In the genomic region with DNA sequence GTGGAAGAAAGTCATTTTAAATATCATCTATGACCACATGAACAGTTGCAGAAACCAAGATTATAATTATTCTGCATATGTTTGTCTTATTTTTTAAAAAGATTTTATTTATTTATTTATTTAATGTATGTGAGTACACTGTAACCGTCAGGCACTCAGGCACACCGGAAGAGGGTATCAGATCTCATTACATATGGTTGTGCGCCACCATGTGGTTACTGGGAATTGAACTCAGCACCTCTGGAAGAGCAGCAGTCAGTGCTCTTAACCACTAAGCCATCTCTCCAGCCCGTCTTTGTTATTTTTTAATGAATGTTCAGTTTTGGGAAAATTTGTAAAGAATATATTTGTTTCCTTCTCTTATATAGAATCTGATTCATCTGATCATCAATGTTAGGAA, we compare ENCODE assay signal across 11 mouse cellular contexts. TPM values are rescaled to one million over a fixed set of nuclear protein-coding genes. Genes with fewer than 3 reads are reported as not detected.
DNase-seq lines count a peak whose midpoint lies in the region; ATAC-seq and TF ChIP-seq lines count a peak whose summit lies in the region.
"Had no signal": no experiment of that assay in that cellular context is flagged by ENCODE, and none has a peak within 500 bp of the region (broad histone marks: within the 10 kb centered on the region; RNA-seq: fewer than 3 reads in every experiment).

No protein-coding gene starts in this region.

- no peaks in the 10 kb centered on the region for H3K4me1 ChIP-seq in cerebellum, adult 2 months (ENCODE audit: control insufficient read depth, insufficient read depth, low read length)
- H3K4me1 ChIP-seq in embryonic facial prominence, embryonic 10.5 days: no peaks in the 10 kb centered on the region
- no peaks in the 10 kb centered on the region for H3K4me1 ChIP-seq in midbrain, embryonic 13.5 days (replicated peaks)
- H3K4me1 ChIP-seq: embryonic facial prominence, embryonic 12.5 days; midbrain, embryonic 10.5 days had no signal

- TF ChIP-seq POLR2A in cerebellum, adult 2 months (IDR thresholded peaks at IDR 0.05; ENCODE audit: borderline replicate concordance, insufficient read depth, low read length): no peak

- no peaks in the 10 kb centered on the region for H3K36me3 ChIP-seq in embryonic facial prominence, embryonic 10.5 days (replicated peaks)
- H3K36me3 ChIP-seq in midbrain, embryonic 13.5 days: no peaks in the 10 kb centered on the region
- H3K36me3 ChIP-seq: embryonic facial prominence, embryonic 12.5 days; midbrain, embryonic 10.5 days had no signal

- no peak overlapping the region for H3K4me2 ChIP-seq in midbrain, embryonic 13.5 days (replicated peaks)
- H3K4me2 ChIP-seq: embryonic facial prominence, embryonic 12.5 days had no signal

- WGBS in cerebellum, adult 2 months: 60% methylated on average over 4 of the region's 4 CpGs
- WGBS in embryonic facial prominence, embryonic 10.5 days: 38% methylated on average over 4 of the region's 4 CpGs
- 49% methylated on average over 4 of the region's 4 CpGs for WGBS in midbrain, embryonic 13.5 days

- TF ChIP-seq CTCF in cerebellum, adult 2 months (IDR thresholded peaks at IDR 0.05; ENCODE audit: borderline replicate concordance, insufficient read depth, low read depth, low read length): no peak

- intact Hi-C loops in heart, postnatal 14 days (cut with DNase I): no loop called here

- H3K9ac ChIP-seq in midbrain, embryonic 13.5 days (replicated peaks): no peak overlapping the region
- H3K9ac ChIP-seq: embryonic facial prominence, embryonic 12.5 days had no signal

- H3K27me3 ChIP-seq in cerebellum, adult 2 months (ENCODE audit: control insufficient read depth, insufficient read depth, low read length): no peaks in the 10 kb centered on the region
- peaks cover 76% of the 10 kb centered on the region for H3K27me3 ChIP-seq in embryonic facial prominence, embryonic 10.5 days (replicated peaks; ENCODE audit: low read depth, poor library complexity, severe bottlenecking)
- peaks cover 36% of the 10 kb centered on the region for H3K27me3 ChIP-seq in midbrain, embryonic 13.5 days
- H3K27me3 ChIP-seq: embryonic facial prominence, embryonic 12.5 days had no signal

- no peak overlapping the region for H3K27ac ChIP-seq in cerebellum, adult 2 months (ENCODE audit: insufficient read depth, low read length)
- no peak overlapping the region for H3K27ac ChIP-seq in embryonic facial prominence, embryonic 10.5 days (replicated peaks)
- H3K27ac ChIP-seq in midbrain, embryonic 13.5 days: no peak overlapping the region
- H3K27ac ChIP-seq: embryonic facial prominence, embryonic 12.5 days; midbrain, embryonic 10.5 days had no signal

- ATAC-seq in midbrain, embryonic 13.5 days: no peak

- no peak overlapping the region for H3K4me3 ChIP-seq in cerebellum, adult 2 months (replicated peaks; ENCODE audit: insufficient read depth, low read depth, low read length)
- H3K4me3 ChIP-seq in embryonic facial prominence, embryonic 10.5 days: no peak overlapping the region
- H3K4me3 ChIP-seq in midbrain, embryonic 13.5 days (replicated peaks): no peak overlapping the region
- H3K4me3 ChIP-seq: embryonic facial prominence, embryonic 12.5 days; midbrain, embryonic 10.5 days had no signal

- DNase-seq in heart, postnatal 14 days: peak; percentile 7 to 8
- DNase-seq in heart, adult 9 months (ENCODE audit: low spot score in 2 of 2): no peak
- DNase-seq in right cerebral cortex, postnatal 10 days (ENCODE audit: low spot score in 2 of 2): peak; percentile 17 to 22
- DNase-seq in right cerebral cortex, postnatal 4 days: no peak
- peak; percentile 4 to 15 for DNase-seq in kidney, postnatal 4 days
- DNase-seq in cerebellum, adult 2 months: no peak
- DNase-seq in embryonic facial prominence, embryonic 10.5 days (ENCODE audit: low spot score): no peak
- DNase-seq: layer of hippocampus, postnatal 36 days had no signal

- H3K9me3 ChIP-seq in embryonic facial prominence, embryonic 10.5 days: no peaks in the 10 kb centered on the region
- no peaks in the 10 kb centered on the region for H3K9me3 ChIP-seq in midbrain, embryonic 13.5 days
- H3K9me3 ChIP-seq: embryonic facial prominence, embryonic 12.5 days; midbrain, embryonic 10.5 days had no signal

RNA-seq across cellular contexts. Expression of a gene that starts 51.7 kb away (rescaled TPM):
- 10 to 100 TPM; 26.2 to 28.1 TPM for total RNA-seq in heart, postnatal 14 days (2021)
- 20.1 and 20.7 TPM in 2 replicates for polyA plus RNA-seq in cerebellum, adult 2 months (2012; rRNA removed)
- 43.0 and 43.4 TPM in 2 replicates for polyA plus RNA-seq in embryonic facial prominence, embryonic 10.5 days (2016; fragmentation: Nextera tagmentation; extraction: Ambion mirVana)
- polyA plus RNA-seq in midbrain, embryonic 13.5 days (2015; fragmentation: Nextera tagmentation; extraction: Ambion mirVana): 33.3 and 36.3 TPM in 2 replicates

Comparison
In these comparisons a context has a peak if more than half of its experiments do, and no peak if none do; other contexts are left out.
1. DNase-seq: peak in heart, postnatal 14 days (2 of 2), right cerebral cortex, postnatal 10 days (2 of 2) and kidney, postnatal 4 days (2 of 2); none in heart, adult 9 months (0 of 2), right cerebral cortex, postnatal 4 days (single experiment), cerebellum, adult 2 months (0 of 2) and embryonic facial prominence, embryonic 10.5 days (single experiment).